Mouse (Mus musculus) c-Kit-positive CD71-negative TER-119-negative erythroid progenitor cells, embryonic 14.5 days (primary cell): Measurements from ENCODE around the gene Fbln1.

ENCODE experiments used
- DNase-seq: peaks from one replicate; pipeline ENCODE4 v3.0.0-alpha.2; 2013; ENCODE audit warnings: low read depth

Fbln1 gene

DNA sequence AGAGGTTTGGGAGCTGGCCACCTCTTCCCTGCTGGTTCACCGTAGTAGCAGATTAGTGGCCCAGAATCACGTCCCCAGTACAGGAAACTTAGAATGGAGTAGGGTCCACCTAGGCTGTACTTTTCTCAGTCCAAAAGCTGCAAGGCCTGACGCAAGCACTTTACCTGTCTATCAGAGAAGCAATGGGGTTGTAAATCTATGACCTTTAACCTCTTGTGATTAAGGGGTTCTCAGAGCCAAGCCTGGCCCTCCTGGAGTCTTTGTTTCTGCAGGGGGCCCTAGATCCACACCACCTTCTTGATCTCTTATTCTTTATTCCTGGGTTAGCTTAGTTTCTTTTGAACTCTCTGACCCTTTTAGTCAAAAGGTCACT lies 940 bp downstream of the Fbln1 start:
- no peak for DNase-seq

DNA sequence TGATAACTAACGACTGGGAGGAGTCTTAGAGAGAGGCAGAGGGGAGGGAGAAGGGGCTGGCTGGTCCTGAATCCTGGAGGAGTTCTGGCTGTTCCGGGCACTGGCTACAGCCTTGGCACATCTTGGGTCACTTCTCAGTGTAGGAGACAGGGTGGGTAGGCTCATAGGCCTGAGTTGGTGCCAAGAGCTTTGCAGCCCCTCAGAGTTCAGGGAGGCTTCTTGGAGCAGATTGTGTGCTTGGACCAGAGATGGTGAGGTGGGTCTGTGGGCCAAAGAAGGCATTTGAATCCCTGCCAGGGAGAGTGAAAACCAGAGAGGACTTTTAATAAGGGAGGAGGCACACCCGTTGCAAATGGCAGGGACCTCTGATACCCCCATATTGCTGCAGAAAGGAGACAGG lies 1.3 kb downstream of the Fbln1 start:
- DNase-seq, result no peak

DNA sequence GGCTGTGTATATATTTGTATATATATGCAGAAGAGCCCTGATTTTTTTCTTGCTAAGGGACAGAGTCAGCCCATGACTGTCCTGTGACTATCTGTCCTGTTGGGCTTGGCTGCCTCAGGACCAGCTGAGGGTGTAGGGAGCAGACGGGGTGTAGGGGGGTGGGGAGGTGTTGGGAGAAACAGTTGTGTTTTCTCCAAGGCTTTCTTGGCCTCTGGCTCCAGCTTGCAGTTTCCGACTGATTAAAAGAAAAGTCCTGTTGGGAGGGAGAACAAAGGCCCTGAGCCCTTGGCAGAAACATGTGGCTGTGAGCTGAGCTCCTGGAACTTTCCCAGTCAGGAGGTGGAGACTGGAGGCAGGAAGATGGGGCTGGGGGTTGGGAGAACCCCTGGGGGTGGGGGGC lies 2.0 kb downstream of the Fbln1 start:
- DNase-seq, result no peak

DNA sequence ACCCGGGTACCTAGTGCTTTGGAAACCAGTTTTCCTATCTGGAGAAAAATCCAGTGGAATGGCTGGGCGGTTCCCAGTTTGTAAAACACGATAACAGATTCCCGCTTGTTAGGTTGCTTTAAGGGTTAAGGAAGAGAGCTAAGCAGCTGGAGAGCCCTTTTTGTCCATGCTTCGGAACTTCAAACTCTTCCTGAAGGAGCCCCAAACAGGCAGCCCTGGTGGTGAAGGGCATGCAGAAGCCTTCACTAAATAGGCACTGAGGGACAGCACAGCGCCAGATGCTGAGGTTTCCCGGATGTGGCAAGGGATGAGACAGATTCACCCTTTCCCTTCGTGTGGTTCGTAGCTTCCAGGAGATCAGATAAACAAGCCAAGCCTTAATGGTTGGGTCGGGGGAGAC lies 2.6 kb downstream of the Fbln1 start:
- DNase-seq, result no peak

DNA sequence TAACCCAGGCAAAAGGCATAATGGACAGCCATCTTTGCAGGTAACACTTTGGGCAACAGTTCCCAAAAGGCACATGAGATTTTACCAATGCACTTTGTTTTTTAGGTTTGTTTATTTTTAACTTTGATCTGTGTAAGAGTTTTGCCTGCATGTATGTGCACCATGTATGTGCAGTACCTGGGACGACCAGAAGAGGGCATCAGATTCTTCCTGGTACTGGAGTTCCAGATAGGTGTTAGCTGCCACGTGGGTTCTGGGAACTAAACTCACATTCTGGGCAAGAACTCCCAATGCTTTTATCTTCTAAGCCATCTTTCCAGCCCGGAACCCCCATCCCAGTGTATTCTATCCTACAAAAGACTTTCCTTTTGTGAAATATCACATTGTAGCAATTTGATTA lies 3.6 kb downstream of the Fbln1 start:
- DNase-seq, result no peak

DNA sequence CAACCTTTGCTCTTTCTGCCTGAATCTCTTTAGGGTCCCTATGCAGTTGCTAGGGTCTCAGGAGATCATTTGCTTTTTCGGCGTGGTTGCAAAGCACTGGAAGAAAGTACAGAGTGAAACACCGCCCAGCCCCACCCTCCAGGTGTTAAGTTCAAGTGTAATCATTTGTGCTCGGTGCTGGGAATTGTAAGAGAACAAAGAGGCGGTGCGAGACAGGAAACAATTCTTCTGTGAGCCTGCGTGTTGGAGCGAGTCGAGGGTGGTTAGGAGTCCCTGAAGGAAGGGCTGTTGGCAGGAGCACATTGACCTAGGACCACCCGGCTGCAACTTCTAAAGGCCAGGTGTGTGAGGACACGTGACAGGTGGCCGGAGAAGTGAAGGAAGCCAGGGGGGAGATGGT lies 4.9 kb downstream of the Fbln1 start:
- no peak for DNase-seq

DNA sequence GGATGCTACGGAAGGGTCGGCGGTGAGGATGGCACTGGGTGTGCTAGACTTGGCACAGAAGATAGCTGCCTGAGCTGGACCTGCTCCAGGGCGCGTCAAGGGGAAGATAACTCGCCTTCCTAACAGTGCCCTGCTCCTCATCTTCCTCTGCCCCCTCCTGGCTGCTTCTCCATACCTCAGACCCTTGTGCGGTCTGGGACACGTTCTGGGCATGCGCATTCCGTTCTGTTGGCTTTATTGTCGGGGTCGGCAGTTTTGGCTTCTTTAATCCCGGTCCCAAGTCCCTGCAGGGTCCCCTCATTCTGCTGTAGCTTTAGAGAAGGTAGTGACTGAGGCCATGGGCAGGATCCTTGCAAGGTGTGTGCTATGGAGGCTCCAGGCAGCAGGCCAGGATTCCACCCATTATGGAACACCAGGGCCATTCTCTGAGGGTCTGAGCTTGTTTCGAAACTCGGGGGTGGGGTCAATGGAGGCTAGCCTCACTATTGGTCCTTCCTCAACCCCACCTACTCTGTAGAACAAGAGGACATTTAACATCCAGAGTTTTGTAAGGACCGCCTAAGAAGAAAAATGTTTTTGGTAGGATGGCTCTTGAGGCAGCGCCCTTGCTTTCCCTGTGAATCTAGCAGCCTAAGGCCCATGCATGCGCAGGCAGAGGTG lies 5.5 kb downstream of the Fbln1 start:
- DNase-seq, result no peak

DNA sequence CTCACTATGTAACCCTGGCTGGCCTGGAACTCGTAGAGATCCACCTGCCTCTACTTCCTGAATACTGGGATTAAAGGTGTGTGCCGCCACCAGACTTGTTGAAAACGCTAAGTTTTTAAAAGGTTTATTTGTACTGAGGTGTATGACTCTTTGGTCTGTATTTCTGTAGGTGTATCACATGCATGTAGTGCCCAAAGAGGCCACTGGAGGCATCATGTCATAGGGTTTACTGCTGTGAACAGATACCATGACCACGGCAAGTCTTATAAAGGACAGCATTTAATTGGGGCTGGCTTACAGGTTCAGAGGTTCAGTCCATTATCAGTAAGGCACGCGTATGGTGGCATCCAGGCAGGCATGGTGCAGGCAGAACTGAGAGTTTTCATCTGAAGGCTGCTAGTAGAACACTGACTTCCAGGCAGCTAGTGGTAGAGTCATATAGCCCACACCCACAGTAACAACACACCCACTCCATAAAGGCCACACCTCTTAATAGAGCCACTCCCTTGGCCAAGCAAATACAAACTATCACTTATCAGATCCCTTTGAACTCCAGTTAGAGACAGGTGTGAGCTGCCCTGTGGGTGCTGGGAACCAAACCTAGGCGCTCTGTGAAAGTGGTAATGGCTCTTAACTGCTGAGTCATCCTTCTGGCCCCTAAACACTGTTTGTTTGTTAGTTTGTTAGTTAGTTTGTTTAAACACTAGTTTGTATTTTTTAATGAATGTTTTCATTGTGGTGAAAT lies 10.5 kb downstream of the Fbln1 start:
- no peak for DNase-seq

DNA sequence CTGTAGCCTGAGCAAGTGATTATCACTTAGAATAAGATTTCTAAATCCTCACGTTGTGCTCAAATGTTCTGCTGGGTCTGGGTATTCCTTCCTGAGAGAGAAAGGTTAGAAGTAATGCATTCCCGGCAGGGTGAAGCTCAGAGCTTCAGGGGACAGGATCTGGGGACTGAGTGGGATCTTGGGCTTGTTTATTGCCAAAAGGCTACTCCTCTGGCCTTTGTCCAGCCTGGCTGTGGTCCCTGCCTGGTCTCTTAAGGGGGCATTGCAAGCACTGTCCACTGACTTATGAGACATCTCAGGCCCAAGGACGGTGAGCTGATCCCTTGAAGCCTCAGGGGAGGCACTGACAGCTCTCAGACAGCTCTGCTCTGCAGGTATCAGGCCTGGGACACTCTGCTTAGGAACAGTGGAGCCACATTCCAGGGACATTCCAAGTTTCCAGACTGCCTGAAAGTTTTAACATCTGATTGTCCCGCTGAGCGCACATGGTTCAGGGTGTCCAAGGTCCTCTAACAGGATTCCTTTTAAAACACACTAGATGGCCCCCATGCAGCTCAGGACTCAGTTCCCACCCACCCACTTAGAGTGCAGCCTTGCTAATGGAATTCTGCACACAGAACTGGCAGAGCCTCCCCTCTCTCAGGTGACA lies 13.0 kb downstream of the Fbln1 start:
- no peak for DNase-seq

DNA sequence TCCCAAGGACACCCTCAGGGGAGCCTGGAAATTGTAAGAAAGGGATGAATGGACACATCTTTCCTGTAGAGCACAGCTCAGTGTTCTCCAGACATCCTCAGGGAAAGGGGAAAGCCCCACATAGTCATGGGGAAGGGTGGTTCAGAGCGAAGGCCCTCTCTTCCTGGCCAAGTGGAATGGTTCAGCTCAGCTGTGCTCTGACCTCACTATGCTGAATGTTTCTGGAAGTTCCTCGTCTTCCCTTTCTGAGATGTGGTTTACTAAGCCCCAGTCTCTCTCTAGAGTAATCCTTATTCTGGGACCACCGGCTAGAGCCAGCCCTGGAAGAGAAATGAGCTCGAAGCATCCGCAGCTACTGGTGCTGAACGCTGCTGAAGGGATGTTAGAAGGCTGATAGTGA lies 14.6 kb downstream of the Fbln1 start:
- no peak for DNase-seq

DNA sequence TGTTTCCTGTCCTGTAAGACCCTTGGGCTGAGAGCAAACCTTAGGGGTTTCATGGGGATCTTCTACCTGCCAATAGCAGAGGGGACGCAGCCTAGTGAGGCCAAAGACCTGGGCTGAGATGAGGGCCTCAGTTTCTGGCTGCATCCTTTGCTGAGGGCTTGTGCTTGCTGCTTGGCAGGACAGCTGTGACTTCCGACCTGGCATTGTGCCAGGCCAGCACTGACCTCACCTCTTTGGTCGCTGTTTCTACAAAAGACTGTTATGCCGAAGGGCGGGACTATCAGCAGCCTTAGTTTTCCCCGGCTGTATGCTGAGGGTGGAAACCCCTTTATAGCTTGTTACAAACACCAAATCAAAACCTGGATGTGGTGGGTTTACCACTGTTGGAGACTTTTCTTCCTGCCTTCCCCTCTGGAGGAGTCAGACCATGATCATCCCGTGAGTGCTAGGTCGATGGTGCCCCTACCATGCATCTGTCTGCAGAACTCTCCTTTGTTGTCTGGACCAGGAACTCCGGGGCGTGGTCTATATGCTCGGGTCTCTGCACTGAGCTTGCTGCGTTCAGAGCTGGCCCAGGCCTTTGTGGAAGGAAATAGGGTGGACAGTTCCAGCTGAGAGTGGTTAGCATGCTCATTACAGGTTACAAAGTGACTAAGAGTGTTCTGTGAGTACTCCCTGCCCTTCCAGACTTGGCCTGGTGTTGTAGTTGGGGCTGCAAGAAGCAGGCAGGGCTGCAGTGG lies 15.5 kb downstream of the Fbln1 start:
- no peak for DNase-seq

DNA sequence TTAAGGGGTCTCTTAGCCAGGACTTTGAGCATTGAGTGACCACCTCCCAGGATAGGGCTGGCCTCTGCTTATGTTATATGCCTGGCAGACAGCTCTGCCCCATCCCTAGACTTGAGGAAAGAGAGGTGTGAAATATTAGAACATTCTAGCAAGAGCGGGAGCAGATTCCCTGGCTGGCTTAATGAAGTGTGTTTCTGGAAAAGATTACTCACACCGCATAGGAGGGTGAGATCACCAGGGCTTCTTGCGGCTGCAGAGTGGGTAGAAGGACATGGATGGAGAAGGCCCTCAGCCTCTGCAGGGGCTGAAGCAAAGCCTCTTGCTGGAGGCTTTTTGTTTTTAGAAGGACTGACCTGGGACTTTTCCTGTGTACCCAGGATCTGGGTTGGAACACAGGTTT lies 19.9 kb downstream of the Fbln1 start:
- DNase-seq, result no peak

DNA sequence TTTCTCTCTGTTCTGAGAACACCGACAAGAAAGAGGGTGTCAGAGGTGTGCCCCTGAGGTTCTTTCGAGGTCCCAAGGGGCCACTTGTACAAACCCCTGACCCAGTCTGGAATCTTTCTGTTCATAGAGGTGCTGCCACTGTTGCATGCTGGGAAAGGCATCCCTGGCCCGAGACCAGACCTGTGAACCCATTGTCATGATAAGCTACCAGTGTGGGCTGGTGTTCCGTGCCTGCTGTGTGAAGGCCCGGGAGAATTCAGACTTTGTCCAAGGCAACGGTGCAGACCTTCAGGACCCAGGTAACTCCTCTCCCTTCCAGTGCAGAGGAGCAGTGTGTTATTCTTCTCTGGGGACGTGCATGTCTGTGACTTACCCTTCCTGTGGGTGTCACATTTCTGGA lies 21.1 kb downstream of the Fbln1 start:
- no peak for DNase-seq

DNA sequence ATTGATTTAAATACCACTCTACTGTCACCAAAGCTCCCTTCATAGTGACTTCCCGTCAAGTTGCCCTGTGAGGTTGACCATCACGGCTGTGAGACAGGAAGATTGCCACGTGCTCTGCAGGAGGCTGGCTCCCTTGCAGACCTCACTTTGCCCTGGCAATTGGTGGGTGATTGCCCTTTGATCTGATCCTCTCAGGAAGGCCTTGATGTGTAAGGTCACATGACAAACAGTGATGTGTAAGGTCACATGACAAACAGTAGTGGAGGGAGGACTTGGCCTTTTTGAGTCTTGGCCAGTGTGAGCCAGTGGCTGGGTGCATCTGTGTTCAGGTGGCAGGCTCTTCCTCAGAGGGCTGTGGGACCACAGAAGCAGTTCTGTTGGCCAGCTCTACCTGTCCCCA lies 22.8 kb downstream of the Fbln1 start:
- no peak for DNase-seq

DNA sequence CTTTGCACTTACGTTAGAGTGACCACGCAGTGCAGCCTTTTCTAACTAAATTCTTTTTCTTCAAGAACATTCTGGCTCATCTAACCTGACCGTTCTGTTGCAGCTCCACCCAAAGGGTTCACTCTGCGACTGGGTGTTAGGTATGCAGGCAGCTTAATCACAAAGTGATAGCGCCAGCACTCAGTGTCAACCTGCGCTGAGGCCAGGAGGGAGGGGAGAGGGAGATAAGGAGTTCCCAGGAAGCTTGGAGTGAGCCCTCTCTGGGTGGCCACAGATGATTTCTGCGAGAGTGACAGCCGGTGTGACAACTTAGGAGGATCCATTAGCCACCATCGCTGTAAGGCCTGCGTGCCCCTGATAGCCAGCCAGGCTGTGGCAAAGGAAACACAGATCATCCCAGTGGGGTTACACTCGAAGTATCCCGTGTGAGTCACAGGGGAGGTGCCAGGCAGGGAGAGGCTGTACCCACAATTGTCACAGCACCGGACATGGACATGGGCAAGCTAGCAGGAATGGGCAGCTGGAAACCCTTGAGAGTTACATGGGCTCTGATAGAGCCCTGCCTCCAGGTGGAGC lies 24.3 kb downstream of the Fbln1 start:
- DNase-seq, result no peak

DNA sequence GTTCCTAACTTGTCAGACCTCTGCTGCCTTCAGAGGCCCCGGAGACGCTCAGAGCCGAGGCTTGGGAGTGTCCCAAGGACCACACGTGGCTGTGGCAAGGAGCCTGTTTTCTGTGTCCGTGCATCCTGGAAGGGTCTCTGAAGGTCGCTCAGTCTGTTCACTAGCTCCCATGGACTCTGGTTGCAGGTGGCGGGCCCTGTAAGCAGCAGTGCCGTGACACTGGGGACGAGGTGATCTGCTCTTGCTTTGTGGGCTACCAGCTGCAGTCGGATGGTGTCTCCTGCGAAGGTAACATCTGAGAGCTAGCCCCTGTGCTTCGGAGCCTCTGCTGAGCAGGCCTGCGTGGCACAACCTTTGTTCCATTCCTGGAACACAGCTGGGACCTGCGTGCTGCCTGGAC lies 24.9 kb downstream of the Fbln1 start:
- DNase-seq, result no peak

DNA sequence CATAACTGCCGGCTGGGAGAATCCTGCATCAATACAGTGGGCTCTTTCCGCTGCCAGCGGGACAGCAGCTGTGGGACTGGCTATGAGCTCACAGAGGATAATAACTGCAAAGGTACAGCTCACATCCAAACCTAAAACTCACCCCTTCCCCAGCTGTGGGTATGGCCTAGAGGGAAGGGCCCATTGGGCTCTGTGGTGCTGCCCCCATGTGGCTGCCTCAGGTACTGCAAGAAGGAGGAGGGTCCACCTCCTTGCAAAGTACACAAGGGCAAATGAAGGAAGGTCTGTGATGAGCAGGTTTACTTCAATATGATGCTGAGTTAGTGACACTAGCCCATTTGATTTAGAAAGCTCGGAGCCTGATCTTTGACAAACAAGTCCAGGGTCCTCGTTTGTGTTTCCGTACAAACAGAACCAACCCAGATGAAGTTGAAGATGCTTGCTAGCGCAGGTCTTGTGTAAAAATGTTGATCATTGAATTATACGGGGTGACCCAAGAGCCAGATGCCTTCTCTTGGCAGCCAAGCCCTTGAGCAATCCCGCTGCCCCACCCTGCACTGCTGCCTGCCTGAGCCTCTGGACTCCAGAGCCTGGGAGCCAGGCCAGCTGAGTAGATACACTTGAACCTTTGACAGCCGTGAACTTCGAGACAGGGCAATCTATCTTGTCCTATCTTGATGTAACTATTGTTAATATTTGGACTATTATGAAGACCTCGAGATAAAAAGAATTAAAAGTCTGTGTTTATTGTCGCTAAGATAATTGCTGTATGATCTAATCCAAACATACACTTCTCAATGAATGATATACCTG lies 25.9 kb downstream of the Fbln1 start:
- peak; percentile 31 for DNase-seq

DNA sequence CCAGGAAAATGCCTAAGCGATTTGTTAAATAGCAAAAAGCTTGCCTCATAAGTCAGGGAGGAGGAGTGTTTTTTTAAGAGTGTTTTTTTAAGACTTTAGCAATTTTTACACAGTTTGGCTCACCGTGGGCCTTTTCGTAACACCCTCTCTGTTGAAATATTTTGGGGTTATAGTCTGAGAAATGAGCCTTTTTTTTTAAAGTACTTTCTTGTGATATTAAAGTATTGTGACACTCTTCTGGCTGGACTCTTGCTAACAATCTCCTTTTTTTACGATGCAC lies 26.4 kb downstream of the Fbln1 start:
- no peak for DNase-seq

DNA sequence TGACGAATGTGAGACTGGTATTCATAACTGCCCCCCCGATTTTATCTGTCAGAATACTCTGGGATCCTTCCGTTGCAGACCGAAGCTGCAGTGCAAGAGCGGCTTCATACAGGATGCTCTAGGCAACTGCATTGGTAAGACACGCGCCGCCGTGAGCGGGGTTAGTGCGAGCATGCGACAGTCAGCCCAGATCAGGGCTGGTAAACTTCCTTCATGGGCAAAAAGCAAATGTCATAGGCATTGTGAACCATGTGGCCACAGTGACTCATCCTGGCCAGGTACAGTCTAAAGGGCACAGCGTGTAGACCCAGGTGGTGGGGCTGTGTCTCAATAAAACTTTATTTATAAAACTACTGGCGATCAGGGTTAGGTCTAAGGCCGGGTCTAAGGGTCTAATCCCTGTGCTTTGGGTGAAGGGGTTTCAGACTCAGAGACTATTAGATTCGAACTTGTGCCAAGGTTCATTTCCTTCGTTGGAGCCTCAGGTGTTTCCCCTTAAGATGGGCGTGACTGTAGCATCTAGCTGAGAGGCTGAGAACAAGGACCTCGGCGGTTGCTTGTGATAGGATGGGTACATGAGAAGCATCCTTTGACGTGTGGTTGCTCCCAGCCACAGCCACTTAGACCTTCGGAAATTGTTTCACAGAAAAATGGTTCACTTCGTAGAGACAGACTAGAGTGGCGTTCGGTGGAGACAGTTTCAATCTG lies 26.9 kb downstream of the Fbln1 start:
- no peak for DNase-seq

DNA sequence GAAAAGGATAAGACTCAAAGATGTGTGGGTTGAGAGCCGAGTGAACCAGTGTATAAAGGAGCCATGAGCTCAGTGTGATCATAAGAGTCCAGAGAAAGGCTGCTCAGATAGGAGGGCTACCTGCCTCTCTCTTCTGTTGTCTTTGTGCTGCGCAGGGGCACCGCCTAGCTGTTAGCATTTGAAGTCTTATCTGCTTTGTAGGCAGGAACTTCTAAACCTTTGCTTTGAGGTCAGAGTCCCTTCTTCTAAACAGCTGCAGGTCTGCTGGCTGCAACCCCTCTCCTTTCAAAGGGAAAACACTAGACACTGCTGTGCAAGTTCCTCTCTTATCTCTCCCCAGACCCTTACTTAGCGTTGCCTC lies 27.5 kb downstream of the Fbln1 start:
- no peak for DNase-seq

DNA sequence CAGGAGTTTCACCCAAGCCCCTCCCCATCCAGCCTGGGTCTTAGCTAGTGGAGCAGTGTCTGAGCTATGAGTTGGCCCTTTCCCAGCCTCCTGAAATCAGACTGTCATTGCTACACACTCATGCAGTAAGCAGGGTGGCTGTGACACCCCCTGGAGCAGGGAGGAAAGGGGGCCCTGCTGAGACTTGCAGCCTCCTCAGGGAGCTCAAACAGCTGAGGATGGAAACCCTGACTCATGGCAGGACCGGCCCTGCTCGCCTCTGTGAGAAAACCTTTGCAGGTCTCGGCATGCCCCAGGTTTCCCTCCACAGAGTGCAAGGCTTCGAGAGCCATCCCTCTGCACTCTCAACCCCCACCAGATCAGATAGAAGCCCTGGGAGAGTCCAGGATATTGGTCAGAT lies 27.9 kb downstream of the Fbln1 start:
- DNase-seq, result no peak
